Mouse (Mus musculus) MEL (cell line): ENCODE data around the gene Myo10.

Experiments used
- CTCF ChIP-seq, 3 experiments: IDR thresholded peaks in 2 of 3; conservative IDR thresholded peaks in 1 of 3; 2 replicates each; pipeline ENCODE4 v1.5.1; 2011 to 2012; ENCODE audit warnings: low read length in 3 of 3, low read depth in 2 of 3, mild to moderate bottlenecking in 2 of 3, improper control_type of control experiment in 1 of 3, inconsistent platforms in 1 of 3, mixed read lengths in 1 of 3, moderate library complexity in 1 of 3; ENCODE audit not compliant: control insufficient read depth in 1 of 3, insufficient read depth in 1 of 3, poor library complexity in 1 of 3, severe bottlenecking in 1 of 3
- MYB ChIP-seq: IDR thresholded peaks from 2 replicates; pipeline ENCODE4 v1.6.1; 2011; ENCODE audit warnings: mild to moderate bottlenecking, low read depth, low read length, improper control_type of control experiment
- TBP ChIP-seq: IDR thresholded peaks from 2 replicates; pipeline ENCODE4 v1.8.0; 2011; ENCODE audit warnings: low read depth, low read length, improper control_type of control experiment

DNA sequence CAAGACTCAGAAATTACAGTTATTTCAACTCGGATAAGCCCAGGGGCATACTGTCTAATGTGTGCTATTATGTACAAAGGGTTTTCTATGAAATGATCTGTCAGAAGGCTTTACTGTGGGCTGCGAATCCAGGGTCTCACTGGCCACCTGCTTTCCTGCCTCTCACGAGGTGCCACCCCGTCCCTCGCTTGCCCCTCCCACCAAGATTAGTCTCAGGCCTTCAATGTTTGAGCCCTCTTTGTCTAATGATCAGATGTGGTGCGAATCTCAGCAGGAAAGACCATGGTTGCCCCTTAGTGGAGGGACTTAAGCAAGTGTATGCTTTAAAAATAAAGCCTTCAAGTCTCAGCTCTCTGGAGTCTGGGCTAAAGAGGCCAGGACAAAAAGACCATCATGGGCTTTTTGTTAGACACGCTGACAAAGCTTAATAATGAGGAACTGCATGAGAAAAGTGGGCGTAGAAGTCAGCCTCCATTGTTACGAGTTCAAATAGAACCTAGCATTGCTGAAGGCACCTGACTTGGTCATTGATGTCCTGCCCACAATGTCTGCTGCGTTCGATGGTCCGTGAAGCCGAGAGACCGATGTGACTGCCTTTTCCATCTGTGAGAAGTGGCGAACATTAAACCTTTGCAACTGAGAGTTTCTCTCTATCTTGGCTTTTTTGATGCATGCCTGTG is 67.9 kb downstream of the Myo10 start:
- TF ChIP-seq CTCF (IDR thresholded peaks at IDR 0.05 in 2 of 3, conservative IDR thresholded peaks at IDR 0.05 in 1 of 3; ENCODE audit: control insufficient read depth in 1 of 3, insufficient read depth in 1 of 3, low read depth in 2 of 3, low read length in 3 of 3, poor library complexity in 1 of 3, severe bottlenecking in 1 of 3) (no peak), MYB (no peak), TBP (no peak)
